Mouse (Mus musculus): ENCODE measurements around the gene Frrs1l.

Frrs1l gene

GRCm38 (mm10) chr4:56990215-56990584, at the start of gene Frrs1l:
Frrs1l (minus strand) TSS chr4:56990391.
- CTCF ChIA-PET = interaction anchor here in 2 of 4 experiments (0.5 to 1.6 kb wide), 2 partner anchors 27 to 293 kb away, joined by 4 to 5 read pairs; no protein-coding TSS in a partner anchor

DNA sequence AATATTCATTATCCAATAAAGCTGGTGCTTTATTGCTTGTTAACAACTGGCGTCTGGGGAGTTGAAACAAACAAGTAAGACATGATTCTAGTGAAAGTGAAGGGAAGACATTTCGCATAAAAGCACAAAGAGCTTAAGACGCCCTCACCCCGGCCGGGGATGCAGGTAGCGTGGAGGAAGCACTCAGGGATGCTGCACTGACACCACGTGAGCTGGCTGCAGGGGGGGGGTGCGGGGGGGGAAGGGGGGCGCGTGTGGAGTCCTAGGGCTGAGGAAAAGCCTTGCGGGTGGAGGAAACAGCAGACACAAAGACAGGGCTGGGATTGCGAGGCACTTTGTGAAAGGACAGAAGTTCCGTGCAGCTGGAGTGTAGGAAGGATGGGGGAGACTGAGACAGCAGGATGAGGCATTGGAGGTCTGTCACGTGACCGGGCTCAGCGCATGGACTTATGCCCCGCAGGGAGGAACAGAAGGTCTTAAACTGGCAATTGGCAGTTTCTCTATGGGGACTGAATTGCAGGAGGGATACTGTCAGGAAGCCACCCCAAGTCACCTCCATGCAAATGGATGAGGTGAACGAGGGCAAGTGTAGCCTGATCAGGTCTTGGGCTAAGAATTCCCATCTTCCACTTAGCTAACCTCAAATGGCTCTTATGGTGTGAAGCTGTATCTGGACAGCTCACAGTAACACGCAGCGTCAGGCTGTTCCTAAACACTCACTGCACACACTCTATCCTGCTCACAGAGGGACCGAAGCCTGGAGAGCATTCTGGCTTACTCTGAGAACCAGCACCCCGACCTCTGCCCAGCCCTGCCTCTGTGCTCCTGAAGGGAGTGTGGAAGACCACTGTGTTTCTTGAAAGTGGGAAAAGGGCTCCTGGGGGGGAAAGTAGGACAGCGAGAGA, 49.2 kb upstream of the Frrs1l start:
- POLR2A ChIA-PET = interaction anchor here in 3 of 4 experiments (0.6 to 4.3 kb wide), 7 partner anchors 12 to 240 kb away, joined by 3 to 22 read pairs (median 3); no protein-coding TSS in a partner anchor
- CTCF ChIA-PET = interaction anchor here (0.5 to 3.4 kb wide), 6 partner anchors 18 to 232 kb away, joined by 3 to 11 read pairs (median 4); no protein-coding TSS in a partner anchor

More at GRCm38 (mm10) chr4:56990215-56990584, at the start of gene Frrs1l:
- POLR2A ChIA-PET = interaction anchor here in 2 of 4 experiments (1.0 to 1.6 kb wide), 8 partner anchors 10 to 227 kb away, joined by 3 to 7 read pairs (median 3); no protein-coding TSS in a partner anchor

DNA sequence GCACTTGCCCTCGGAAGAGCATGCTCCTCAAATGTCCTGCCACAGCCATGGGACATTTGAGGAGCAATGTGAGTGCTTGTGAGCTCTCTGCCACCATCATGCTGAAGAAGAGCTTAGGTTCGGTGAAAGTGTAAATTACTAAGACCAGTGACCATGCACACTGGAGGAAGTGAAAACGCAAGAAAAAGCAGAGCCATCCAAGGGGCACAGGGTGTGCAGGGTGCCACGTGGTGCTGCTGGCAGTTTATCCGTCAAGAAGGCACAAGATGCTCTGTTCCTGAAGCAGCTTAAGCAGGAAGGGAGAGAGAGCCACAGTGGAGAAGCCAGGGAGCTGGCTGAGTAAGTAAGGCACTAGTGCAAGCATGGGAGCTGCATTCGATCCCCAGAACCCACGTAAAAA, 47.4 kb upstream of the Frrs1l start:
- POLR2A ChIA-PET = interaction anchor here in 2 of 4 experiments (0.8 to 4.3 kb wide), 7 partner anchors 8 to 245 kb away, joined by 3 to 22 read pairs (median 4); no protein-coding TSS in a partner anchor

DNA sequence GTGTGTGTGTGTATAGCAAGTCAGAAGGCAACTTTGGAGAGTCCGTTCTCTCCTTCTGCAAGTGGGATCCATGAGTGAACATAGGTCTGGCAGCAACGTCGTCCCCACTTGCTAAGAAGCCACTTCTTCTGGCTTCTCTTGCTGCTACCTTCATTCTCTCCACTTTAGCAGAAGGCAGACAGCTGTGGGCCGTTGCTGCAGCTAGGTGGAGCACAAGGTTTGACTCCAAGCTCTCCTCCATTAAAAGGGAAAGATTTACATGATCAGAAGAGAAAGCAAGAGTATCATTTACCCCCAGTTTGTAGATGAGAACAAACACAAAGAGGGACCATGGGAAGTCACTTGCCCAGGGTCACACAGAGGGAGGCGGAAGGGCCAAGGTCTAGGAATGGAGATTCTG, 44.0 kb upstream of the Frrs1l start:
- ChIA-PET CTCF (interaction anchor here in 2 of 4 experiments (0.8 to 1.5 kb wide), 3 partner anchors 17 to 349 kb away, joined by 3 read pairs; no protein-coding TSS in a partner anchor), POLR2A (interaction anchor here (0.7 to 1.3 kb wide), 5 partner anchors 10 to 1578 kb away, joined by 3 to 4 read pairs (median 3); no protein-coding TSS in a partner anchor)

More for the DNA sequence above, 47.4 kb upstream of the Frrs1l start:
- CTCF ChIA-PET = interaction anchor here (0.6 to 3.4 kb wide), 6 partner anchors 16 to 101 kb away, joined by 3 to 11 read pairs (median 6); no protein-coding TSS in a partner anchor

GRCm38 (mm10) chr4:57031440-57031839, 41.2 kb upstream of the Frrs1l start:
- CTCF ChIA-PET = interaction anchor here in 2 of 4 experiments (0.9 to 1.0 kb wide), 2 partner anchors 10 to 66 kb away, joined by 3 read pairs; no protein-coding TSS in a partner anchor
- POLR2A ChIA-PET = interaction anchor here in 2 of 4 experiments (0.9 to 1.0 kb wide), 2 partner anchors 8 to 10 kb away, joined by 3 read pairs; no protein-coding TSS in a partner anchor

DNA sequence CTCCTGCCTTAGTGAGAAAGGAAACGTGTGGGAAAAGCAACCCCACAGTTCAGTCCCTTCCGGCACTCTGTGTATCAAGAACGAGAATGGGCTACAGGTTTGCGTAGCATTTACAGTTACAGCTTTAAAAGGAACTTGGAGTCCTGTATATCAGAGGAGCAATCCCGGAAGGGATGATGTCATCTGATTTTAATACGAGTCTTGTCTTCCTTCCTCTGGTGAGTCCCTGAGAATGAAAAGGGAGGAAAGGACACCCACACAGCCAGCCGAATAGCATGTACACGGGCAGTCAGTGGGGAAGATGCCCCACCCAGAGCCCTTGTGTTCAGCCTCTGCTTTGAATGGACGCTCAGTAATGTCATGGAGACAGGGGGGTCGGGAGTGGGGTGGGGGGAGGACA, 37.8 kb upstream of the Frrs1l start:
- ChIA-PET POLR2A (interaction anchor here in 1 of 4 experiments (0.6 to 1.3 kb wide), 3 partner anchors 11 to 31 kb away, joined by 3 read pairs; no protein-coding TSS in a partner anchor), CTCF (interaction anchor here in 1 of 4 experiments (1.0 kb wide), 1 partner anchor 36 kb away, joined by 3 read pairs; no protein-coding TSS in a partner anchor)

DNA sequence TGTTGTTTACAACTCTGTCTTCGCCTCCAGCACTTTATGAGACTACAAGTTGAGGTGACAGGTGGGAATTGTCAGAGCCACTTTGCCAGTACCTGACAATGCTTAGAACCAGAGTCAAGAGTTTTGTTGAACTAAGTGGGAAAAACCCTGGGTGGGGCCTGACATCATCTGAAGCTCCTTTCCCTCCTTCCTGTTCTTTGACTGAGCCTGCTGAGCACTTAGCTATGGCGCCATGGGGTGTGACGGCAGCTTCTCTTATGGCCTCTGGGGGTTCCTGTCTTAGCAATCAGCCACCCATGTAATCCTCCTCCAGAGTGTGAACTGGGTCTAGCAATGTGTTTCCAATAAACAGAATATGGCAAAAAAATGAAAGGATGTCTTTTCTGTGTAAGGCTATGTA, 33.3 kb upstream of the Frrs1l start:
- POLR2A ChIA-PET = interaction anchor here (0.6 to 4.8 kb wide), 22 partner anchors 8 to 180 kb away, joined by 3 to 22 read pairs (median 3); no protein-coding TSS in a partner anchor
- CTCF ChIA-PET = interaction anchor here (0.5 to 2.1 kb wide), 14 partner anchors 12 to 635 kb away, joined by 3 to 7 read pairs (median 4); no protein-coding TSS in a partner anchor

- ChIA-PET CTCF (interaction anchor here (0.6 to 1.7 kb wide), 24 partner anchors 8 to 344 kb away, joined by 3 to 19 read pairs (median 4); no protein-coding TSS in a partner anchor), POLR2A (interaction anchor here in 2 of 4 experiments (0.6 to 4.8 kb wide), 7 partner anchors 17 to 1930 kb away, joined by 3 to 22 read pairs (median 3); no protein-coding TSS in a partner anchor)
These were observed 31.1 kb upstream of the Frrs1l start for GRCm38 (mm10) chr4:57021288-57021687.

DNA sequence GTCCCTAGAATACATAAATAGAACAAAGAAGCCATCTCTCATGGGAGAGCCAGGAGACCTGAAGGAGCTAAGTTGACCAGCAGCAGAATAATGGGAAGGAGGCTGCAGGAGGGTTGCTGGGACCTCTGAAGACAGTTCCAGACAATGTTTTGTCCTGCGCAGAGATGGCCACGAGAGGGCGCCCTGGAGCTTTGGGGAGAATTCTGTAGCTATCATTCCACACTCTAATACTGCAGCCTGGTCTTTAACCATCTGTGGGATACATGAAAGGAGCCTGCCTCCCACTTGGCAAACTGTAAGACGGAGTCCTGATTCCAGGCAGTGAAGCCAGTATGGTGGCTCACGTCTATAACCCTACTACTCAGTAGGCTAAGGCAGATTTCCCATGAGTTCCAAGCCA, 27.0 kb upstream of the Frrs1l start:
- ChIA-PET CTCF (interaction anchor here (0.5 to 2.3 kb wide), 55 partner anchors 9 to 658 kb away, joined by 3 to 16 read pairs (median 4); no protein-coding TSS in a partner anchor), POLR2A (interaction anchor here in 3 of 4 experiments (0.5 to 1.2 kb wide), 12 partner anchors 13 to 304 kb away, joined by 3 to 4 read pairs (median 3); no protein-coding TSS in a partner anchor)

DNA sequence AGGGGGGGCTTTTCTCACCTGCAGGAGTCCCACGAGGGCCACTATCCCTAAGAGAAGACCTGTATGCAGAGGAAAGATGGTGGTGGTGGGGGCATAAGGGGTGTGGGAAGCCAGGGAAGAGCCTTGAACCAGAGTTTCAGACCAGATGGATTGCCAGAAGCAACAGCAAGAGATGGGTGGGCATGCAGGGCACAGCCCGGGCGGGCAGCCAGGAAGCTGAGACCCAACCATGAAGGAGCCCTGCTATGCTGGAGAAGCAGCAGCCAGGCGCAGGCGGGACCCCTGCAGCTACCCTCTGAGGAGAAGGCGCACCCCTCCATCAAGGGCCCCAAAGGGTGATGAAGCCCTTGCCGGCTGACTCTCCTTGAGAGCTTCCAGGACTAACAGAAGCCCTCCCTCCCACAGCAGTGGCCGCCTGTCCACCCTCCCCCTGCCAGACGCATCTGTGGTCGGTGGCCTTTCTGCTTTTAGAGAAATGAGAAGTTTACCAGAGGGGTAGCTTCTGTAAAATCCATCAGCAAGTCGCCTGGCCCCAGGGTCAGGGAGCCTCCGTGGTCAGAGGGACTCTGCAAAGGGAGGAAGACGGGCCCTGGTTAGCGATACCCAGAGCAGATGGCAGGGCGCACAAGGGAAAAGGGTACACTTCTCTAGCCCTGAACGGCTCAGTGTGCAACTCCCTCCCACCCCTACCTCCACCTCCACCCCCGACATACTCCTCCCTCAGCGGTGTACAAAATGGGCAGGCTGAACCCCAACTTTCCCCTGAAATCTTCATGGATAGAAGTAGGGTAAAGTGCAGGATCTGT, 26.4 kb upstream of the Frrs1l start:
- ChIA-PET CTCF (interaction anchor here (0.5 to 2.3 kb wide), 48 partner anchors 8 to 659 kb away, joined by 3 to 16 read pairs (median 4); no protein-coding TSS in a partner anchor), POLR2A (interaction anchor here in 3 of 4 experiments (0.5 to 1.2 kb wide), 11 partner anchors 12 to 304 kb away, joined by 3 to 4 read pairs (median 3); no protein-coding TSS in a partner anchor)

DNA sequence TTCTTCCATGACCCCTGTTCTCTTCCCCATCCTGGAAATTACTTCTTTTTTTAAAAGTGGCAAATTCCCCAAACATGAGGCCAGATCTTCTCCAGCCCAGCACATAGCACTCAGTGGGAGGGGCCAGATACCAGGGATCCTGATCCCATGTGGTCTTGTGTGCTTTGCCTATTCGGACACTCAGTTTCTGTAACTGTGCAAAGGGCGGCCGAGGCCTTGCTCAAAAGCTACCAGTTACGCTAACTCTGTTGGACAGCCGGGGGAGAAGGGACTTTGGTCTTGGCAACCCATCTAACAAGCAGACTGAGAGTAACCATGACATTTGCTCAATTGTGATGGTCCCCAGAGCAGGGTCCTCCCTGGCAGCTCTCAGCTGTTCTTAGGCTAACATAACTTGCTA, 24.8 kb upstream of the Frrs1l start:
- ChIA-PET POLR2A (interaction anchor here in 1 of 4 experiments (1.0 kb wide), 1 partner anchor 50 kb away, joined by 3 read pairs; no protein-coding TSS in a partner anchor), CTCF (no interaction called here)

GRCm38 (mm10) chr4:57011454-57012046, 21.4 kb upstream of the Frrs1l start:
- ChIA-PET POLR2A (interaction anchor here in 2 of 4 experiments (0.7 to 1.0 kb wide), 2 partner anchors 21 to 78 kb away, joined by 3 read pairs; no protein-coding TSS in a partner anchor), CTCF (interaction anchor here (0.5 to 1.5 kb wide), 5 partner anchors 12 to 193 kb away, joined by 3 to 9 read pairs (median 5); no protein-coding TSS in a partner anchor)

- ChIA-PET POLR2A (interaction anchor here in 2 of 4 experiments (0.6 to 1.0 kb wide), 3 partner anchors 20 to 78 kb away, joined by 3 read pairs; no protein-coding TSS in a partner anchor), CTCF (interaction anchor here (0.5 to 1.5 kb wide), 7 partner anchors 10 to 1757 kb away, joined by 3 to 9 read pairs (median 4); no protein-coding TSS in a partner anchor)
These were observed 20.7 kb upstream of the Frrs1l start for GRCm38 (mm10) chr4:57010919-57011318.

GRCm38 (mm10) chr4:57010425-57010824, 20.2 kb upstream of the Frrs1l start:
- ChIA-PET POLR2A (interaction anchor here in 2 of 4 experiments (0.5 to 1.0 kb wide), 2 partner anchors 12 to 20 kb away, joined by 3 to 4 read pairs; no protein-coding TSS in a partner anchor), CTCF (interaction anchor here in 2 of 4 experiments (0.8 to 1.5 kb wide), 3 partner anchors 11 to 55 kb away, joined by 3 to 7 read pairs (median 4); no protein-coding TSS in a partner anchor)

DNA sequence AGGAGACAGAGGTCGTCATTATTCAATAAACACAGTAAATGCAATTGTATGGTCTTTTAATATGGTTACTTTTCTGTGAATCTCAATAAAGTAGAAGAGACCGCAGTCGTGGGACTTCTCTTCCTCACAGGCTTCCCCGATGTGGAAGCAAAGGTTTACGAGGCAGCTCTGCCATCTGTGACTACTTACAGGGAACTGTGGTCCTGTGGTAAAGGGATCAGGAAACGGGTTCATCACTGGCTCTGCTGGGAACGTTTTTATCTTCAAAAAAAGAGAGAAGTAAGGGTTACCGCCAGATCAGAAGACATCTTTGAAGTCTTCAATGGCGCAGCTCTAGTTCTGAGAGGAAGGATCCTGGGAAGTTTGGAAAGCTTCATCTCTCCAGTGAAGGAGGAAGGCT, 17.5 kb upstream of the Frrs1l start:
- ChIA-PET POLR2A (no interaction called here), CTCF (interaction anchor here in 2 of 4 experiments (0.5 to 1.9 kb wide), 4 partner anchors 9 to 173 kb away, joined by 3 to 10 read pairs (median 4); no protein-coding TSS in a partner anchor)

DNA sequence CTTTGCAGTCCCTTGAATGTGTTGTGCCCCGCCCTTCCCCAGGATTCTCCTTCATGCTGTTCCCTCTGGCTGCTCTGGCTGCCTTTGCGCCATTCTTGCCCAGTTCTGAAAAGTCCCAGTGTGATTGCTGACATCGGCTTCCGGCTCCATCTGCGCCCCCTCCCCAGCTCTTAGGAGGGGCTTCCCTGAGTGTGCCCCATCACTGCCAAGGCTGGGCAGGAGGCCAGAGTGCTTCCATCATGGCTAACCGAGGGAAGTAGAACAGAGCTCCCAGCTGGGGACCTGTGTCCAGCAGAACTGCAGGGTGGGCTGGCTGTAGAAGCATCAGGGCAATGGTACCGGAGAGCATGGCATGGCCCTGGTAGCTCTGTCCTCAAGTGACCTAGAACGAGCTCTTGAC, 14.8 kb upstream of the Frrs1l start:
- ChIA-PET CTCF (interaction anchor here in 3 of 4 experiments (1.1 to 2.4 kb wide), 3 partner anchors 12 to 61 kb away, joined by 3 to 9 read pairs (median 4); no protein-coding TSS in a partner anchor), POLR2A (interaction anchor here in 2 of 4 experiments (1.2 to 1.5 kb wide), 6 partner anchors 11 to 171 kb away, joined by 3 to 6 read pairs (median 4); no protein-coding TSS in a partner anchor)

All from embryonic stem cell, embryonic (primary cell).